Mouse (Mus musculus) liver, embryonic 11.5 days (tissue): ENCODE data around the gene Hnrnpa3. TPM values are rescaled to one million over a fixed set of nuclear protein-coding genes. Genes with fewer than 3 reads are reported as not detected.

ENCODE experiments used
- ATAC-seq: fragments of 200-750 bp; cut with Nextera tagmentation; replicated peaks from 2 replicates; pipeline ENCODE4 v1.8.0; 2017; ENCODE audit warnings: moderate number of reproducible peaks, mild to moderate bottlenecking, moderate TSS enrichment, moderate library complexity; ENCODE audit not compliant: low FRiP score
- DNase-seq: peaks from one replicate; pipeline ENCODE4 v3.0.0-alpha.2; 2017; ENCODE audit warnings: low spot score
- H3K27ac ChIP-seq: fragments of 300-500 bp; sonication (generic); 2 replicates; pipeline ENCODE4 v1.5.1; 2014; ENCODE audit warnings: mild to moderate bottlenecking, low read depth, low read length, control low read depth
- H3K27me3 ChIP-seq: fragments of 300-500 bp; sonication (generic); replicated peaks from 2 replicates; pipeline ENCODE4 v1.6.1; 2014; ENCODE audit warnings: low read length, mixed read lengths; ENCODE audit not compliant: control insufficient read depth, insufficient read depth
- H3K36me3 ChIP-seq: fragments of 300-500 bp; sonication (generic); 2 replicates; pipeline ENCODE4 v1.6.1; 2014; ENCODE audit warnings: mild to moderate bottlenecking, low read length, moderate library complexity, mixed read lengths; ENCODE audit not compliant: control insufficient read depth, insufficient read depth
- H3K4me1 ChIP-seq: fragments of 300-500 bp; sonication (generic); replicated peaks from 2 replicates; pipeline ENCODE4 v1.6.1; 2014; ENCODE audit warnings: low read length, mixed read lengths; ENCODE audit not compliant: control insufficient read depth, insufficient read depth
- H3K4me2 ChIP-seq: fragments of 300-500 bp; sonication (generic); 2 replicates; pipeline ENCODE4 v1.6.1; 2014; ENCODE audit warnings: mild to moderate bottlenecking, control low read depth, moderate library complexity
- H3K4me3 ChIP-seq: fragments of 300-500 bp; sonication (generic); 2 replicates; pipeline ENCODE4 v1.5.1; 2014; ENCODE audit warnings: low read depth, low read length, control low read depth
- H3K9ac ChIP-seq: fragments of 300-500 bp; sonication (generic); 2 replicates; pipeline ENCODE4 v1.6.1; 2014; ENCODE audit warnings: low read depth, low read length, control low read depth
- H3K9me3 ChIP-seq: fragments of 300-500 bp; sonication (generic); 2 replicates; pipeline ENCODE4 v1.6.1; 2016; ENCODE audit warnings: low read length, inconsistent platforms, mixed read lengths; ENCODE audit not compliant: control insufficient read depth
- WGBS: fragments of 180-500 bp; shearing (Covaris S2); extraction: QIAGEN DNeasy Blood & Tissue Kit; methylation state at CpG from one replicate; pipeline ENCODE4 v1.1.7; 2014; 5-methylcytosine and 5-hydroxymethylcytosine counted together
- polyA plus RNA-seq: library from polyadenylated mRNA; unstranded; fragments of >200 nt; fragmentation: Nextera tagmentation; extraction: Ambion mirVana; gene quantifications from 2 replicates; pipeline ENCODE4 v1.2.1, GENCODE M21; 2014

Hnrnpa3 gene
- polyA plus RNA-seq, 1 experiment from 2014 or later: 234 TPM

DNA sequence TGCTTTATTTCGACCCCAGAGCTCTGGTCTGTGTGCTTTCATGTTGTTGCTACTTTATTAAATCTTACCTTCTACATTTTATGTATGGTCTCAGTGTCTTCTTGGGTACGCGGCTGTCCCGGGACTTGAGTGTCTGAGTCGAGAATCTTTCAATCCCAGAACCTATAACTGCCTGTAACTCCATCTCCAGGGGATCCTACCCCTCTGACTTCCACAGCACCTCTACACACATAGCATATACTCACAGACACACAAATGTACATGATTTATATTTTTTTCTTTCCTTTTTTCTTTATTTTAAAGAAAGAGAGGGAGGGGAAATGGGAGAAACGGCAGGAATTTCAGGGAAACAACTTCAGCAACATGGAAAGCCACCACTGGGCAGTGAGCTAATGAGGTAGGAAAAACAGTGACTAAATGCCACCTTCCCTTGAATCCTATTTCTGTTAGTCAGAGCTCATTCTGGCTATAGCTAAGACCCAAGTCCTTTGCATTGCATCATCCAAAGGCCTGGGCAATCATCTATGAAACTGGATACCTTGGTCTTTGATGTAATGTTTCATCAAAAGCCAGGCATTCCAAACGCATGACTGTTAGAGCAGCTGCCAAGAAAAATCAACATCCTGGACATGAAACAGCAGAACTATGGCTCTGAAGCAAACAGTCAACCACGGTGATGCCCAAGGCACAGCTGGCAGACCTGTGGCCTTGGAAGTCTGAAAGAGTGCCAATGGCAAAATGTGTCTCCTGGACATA, 16.1 kb upstream of the Hnrnpa3 start:
- H3K27ac ChIP-seq: no peak overlapping the region
- H3K36me3 ChIP-seq: no peaks in the 10 kb centered on the region
- no peaks in the 10 kb centered on the region for H3K27me3 ChIP-seq
- no peak overlapping the region for H3K9ac ChIP-seq
- H3K9me3 ChIP-seq: no peaks in the 10 kb centered on the region
- ATAC-seq: no peak
- no peaks in the 10 kb centered on the region; the same call in 1 of the 2 replicates for H3K4me1 ChIP-seq
- no peak overlapping the region for H3K4me2 ChIP-seq
- WGBS: 78% methylated on average over 8 of the region's 8 CpGs
- DNase-seq: no peak
- no peak overlapping the region for H3K4me3 ChIP-seq

DNA sequence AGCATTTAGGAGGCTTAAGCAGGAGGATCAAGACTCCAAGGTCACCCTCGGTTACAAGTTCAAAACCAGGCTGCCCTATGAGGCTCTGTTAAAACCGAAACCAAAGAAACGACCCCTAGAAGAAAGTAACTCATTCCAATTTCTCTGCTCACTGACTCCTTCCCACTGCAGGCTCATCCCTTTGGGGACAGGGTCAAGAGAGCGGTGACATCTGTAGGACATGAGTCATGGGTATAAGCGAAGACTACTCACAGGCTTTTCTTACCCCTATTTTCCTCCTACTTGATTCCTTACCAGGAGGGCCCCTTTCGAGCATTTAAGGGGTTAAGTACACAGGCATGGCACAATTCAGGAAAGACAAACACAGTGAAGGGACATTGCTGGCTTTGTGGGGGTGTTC, 15.1 kb upstream of the Hnrnpa3 start:
- no peak for DNase-seq
- Histone ChIP-seq H3K27me3 (no peaks in the 10 kb centered on the region), H3K4me1 (no peaks in the 10 kb centered on the region; the same call in 1 of the 2 replicates), H3K4me2 (no peak overlapping the region), H3K4me3 (no peak overlapping the region), H3K36me3 (no peaks in the 10 kb centered on the region), H3K9me3 (no peaks in the 10 kb centered on the region), H3K9ac (no peak overlapping the region), H3K27ac (no peak overlapping the region)
- no peak for ATAC-seq
- 86% methylated on average over 6 of the region's 6 CpGs for WGBS

DNA sequence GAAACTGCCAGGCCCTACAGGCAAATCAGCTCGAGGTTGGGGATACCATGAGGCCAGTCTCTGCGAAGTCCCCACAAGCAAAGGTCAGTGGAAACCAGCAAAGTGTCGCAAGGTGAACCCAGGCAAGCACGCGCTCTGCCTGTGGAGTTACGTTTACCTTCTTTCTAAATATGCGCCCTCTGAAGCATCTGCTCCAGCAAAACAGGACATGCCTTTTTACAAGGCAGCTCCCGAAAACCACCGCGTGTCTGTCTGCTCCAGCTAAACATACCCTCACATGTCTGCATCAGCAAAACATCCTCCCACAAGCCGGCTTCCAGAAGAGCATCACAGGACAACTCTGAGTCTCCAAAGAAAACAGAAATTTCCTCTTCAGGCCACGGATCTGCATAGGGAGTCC, 13.8 kb upstream of the Hnrnpa3 start:
- Histone ChIP-seq H3K27me3 (no peaks in the 10 kb centered on the region), H3K27ac (no peak overlapping the region), H3K4me1 (no peaks in the 10 kb centered on the region; the same call in 1 of the 2 replicates), H3K36me3 (no peaks in the 10 kb centered on the region), H3K9ac (no peak overlapping the region), H3K4me2 (no peak overlapping the region), H3K4me3 (no peak overlapping the region), H3K9me3 (no peaks in the 10 kb centered on the region)
- 89% methylated on average over 12 of the region's 12 CpGs for WGBS
- no peak for DNase-seq
- ATAC-seq: no peak

DNA sequence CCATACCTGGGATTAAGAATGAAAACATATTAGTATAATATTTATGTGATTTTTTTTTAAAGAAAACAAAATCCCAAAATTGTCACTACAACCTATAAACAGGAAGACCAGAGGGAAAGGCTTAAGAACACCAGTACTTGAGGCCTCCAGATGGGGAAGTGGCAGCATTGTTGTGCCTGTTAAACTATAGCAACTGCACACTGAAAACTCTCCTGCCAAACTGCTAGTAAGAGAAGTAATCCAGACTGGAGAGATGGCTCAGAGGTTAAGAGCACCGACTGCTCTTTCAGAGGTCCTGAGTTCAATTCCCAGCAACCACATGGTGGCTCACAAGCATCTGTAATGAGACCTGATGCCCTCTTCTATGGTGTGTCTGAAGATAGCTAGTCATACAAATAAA, 8.6 kb upstream of the Hnrnpa3 start:
- Histone ChIP-seq H3K36me3 (peaks cover 2% of the 10 kb centered on the region; the same call in 1 of the 2 replicates), H3K4me2 (no peak overlapping the region), H3K9ac (no peak overlapping the region), H3K9me3 (no peaks in the 10 kb centered on the region), H3K27ac (no peak overlapping the region), H3K4me3 (no peak overlapping the region), H3K4me1 (no peaks in the 10 kb centered on the region), H3K27me3 (no peaks in the 10 kb centered on the region)
- WGBS: 66% methylated on average over 1 of the region's 1 CpGs
- no peak for ATAC-seq
- no peak for DNase-seq

DNA sequence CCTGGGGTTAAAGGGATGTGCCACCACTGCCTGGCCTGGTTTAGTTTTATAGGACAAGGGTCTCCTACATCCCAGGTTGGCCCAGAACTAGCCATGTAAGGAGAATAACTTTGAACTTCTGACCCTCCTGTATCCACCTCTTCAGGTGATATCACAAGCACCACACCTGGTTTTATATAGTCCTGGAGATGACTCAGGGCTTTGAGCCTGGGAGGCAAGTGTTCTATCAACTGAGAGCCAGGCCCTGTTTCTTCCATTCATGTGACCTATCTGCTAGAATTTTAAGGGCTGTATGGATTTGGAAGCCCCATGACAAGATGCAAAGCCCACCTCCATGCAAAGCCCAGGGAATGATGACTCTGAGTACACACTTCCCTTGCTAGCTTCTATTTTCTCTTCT, 5.9 kb upstream of the Hnrnpa3 start:
- H3K4me1 ChIP-seq: peaks cover 9% of the 10 kb centered on the region
- H3K27me3 ChIP-seq: no peaks in the 10 kb centered on the region
- no peak overlapping the region for H3K4me3 ChIP-seq
- no peak; the same call in 1 of the 2 replicates for ATAC-seq
- H3K9me3 ChIP-seq: no peaks in the 10 kb centered on the region
- no peak overlapping the region for H3K27ac ChIP-seq
- DNase-seq: no peak
- H3K9ac ChIP-seq: no peak overlapping the region
- H3K36me3 ChIP-seq: peaks cover 2% of the 10 kb centered on the region; the same call in 1 of the 2 replicates
- no peak overlapping the region for H3K4me2 ChIP-seq

DNA sequence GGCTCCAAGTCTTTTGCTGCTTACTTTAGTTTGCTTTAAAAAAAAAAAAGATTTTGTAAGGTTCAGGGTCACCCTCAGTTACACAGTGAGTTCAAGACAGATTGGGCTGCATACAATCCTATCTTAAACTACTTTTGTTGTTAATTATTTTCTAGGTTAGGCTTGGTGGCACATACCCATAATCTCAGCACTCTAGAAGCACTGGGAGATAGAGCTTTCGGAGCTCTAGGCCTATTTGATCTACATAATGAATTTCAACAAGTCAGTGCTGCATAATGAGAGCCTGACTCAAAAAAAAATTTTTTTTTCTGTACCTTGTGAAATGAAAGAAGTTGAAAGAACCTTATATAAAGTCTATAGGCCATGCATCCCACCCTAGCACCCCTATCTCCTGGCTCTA, 4.4 kb upstream of the Hnrnpa3 start:
- WGBS: 75% methylated on average over 1 of the region's 1 CpGs
- Histone ChIP-seq H3K27me3 (no peaks in the 10 kb centered on the region), H3K9ac (no peak overlapping the region), H3K27ac (no peak overlapping the region), H3K4me3 (no peak overlapping the region), H3K9me3 (no peaks in the 10 kb centered on the region), H3K4me1 (peaks cover 9% of the 10 kb centered on the region), H3K36me3 (peaks cover 2% of the 10 kb centered on the region; the same call in 1 of the 2 replicates), H3K4me2 (no peak overlapping the region)
- ATAC-seq (no peak), DNase-seq (no peak)

DNA sequence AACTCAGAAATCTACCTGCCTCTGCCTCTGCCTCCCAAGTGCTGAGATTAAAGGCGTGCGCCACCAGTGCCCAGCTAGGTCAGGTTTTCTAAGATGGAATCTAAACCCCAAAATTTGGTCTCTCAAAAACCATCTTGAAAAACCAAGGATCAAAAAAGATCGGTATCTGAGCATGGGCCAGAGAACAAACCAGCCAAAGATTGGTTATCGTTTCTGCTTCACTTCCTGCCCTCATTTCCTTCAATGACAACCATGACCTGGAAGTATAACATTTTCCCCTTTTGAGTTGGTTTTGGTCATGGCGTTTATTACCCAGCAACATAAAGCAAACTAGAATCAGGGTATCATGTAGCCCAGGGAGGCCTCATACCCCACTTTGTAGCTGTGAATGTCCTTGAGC, 2.1 kb upstream of the Hnrnpa3 start:
- ATAC-seq: no peak
- peak overlapping the region; percentile 23; the same call in 1 of the 2 replicates for H3K9ac ChIP-seq
- no peaks in the 10 kb centered on the region for H3K9me3 ChIP-seq
- peaks cover 15% of the 10 kb centered on the region for H3K4me1 ChIP-seq
- 82% methylated on average over 5 of the region's 5 CpGs for WGBS
- H3K27ac ChIP-seq: no peak overlapping the region
- no peak overlapping the region for H3K4me3 ChIP-seq
- no peak for DNase-seq
- no peak overlapping the region for H3K4me2 ChIP-seq
- peaks cover 6% of the 10 kb centered on the region; the same call in 1 of the 2 replicates for H3K36me3 ChIP-seq
- H3K27me3 ChIP-seq: no peaks in the 10 kb centered on the region

DNA sequence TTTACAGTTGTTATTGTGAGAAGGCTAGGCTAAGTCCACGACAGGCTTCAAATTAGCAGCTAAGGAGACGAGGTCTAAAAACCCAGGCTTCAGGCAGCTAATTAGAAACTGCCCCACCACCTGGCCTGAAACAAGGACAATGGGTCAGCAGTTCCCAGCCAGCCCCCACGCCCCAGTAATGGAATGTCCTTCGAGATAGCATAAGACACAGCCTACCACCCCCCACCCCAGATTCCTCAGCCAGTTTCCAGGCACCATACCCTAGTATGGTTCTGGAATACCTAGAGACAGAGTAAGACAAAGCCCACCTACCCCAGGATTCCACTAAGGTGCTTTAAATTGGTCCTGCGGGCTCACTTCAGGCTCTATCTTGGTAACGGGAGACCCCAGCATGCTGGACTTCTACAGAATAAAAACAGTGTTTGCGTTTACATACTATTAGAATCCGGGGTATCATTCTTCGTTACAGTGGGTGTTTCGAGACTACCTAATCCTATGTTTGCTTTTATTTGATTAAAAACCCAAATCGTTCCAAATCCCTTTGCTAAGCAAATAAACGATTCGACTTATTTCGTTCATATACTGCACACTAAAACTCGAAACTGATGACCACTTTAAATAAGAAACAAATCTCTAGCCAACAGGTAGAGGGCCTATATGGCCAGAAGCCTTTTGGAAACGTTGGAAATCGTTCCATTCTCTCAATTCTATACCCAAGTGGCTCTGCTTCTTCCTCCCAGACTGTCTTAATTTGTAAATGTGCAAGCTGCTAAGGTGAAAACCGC, 962 bp upstream of the Hnrnpa3 start:
- H3K9ac ChIP-seq: peak overlapping the region; percentile 98
- 6% methylated on average over 18 of the region's 18 CpGs for WGBS
- peak overlapping the region; percentile 90 for H3K4me2 ChIP-seq
- H3K36me3 ChIP-seq: peaks cover 12% of the 10 kb centered on the region
- peak overlapping the region; percentile 99 for H3K27ac ChIP-seq
- H3K9me3 ChIP-seq: no peaks in the 10 kb centered on the region
- DNase-seq (peak; percentile 59), ATAC-seq (no peak)
- peaks cover 15% of the 10 kb centered on the region for H3K4me1 ChIP-seq
- H3K27me3 ChIP-seq: no peaks in the 10 kb centered on the region
- peak overlapping the region; percentile 96 for H3K4me3 ChIP-seq
